Mouse (Mus musculus) embryonic facial prominence, embryonic 15.5 days (tissue): ENCODE results near the gene Myoz2. TPM values are rescaled to one million over a fixed set of nuclear protein-coding genes. Genes with fewer than 3 reads are reported as not detected.

Source experiments
- ATAC-seq: fragments of 200-750 bp; cut with Nextera tagmentation; 2 replicates; pipeline ENCODE4 v1.8.0; 2017; ENCODE audit warnings: low read depth, moderate TSS enrichment; ENCODE audit not compliant: insufficient number of reproducible peaks, low FRiP score, low TSS enrichment
- H3K27ac ChIP-seq: fragments of 300-500 bp; sonication (generic); replicated peaks from 2 replicates; pipeline ENCODE4 v1.5.1; 2015; ENCODE audit warnings: mild to moderate bottlenecking, inconsistent platforms
- H3K27me3 ChIP-seq: fragments of 300-500 bp; sonication (generic); 2 replicates; pipeline ENCODE4 v1.6.1; 2015; ENCODE audit warnings: inconsistent platforms
- H3K36me3 ChIP-seq: fragments of 300-500 bp; sonication (generic); 2 replicates; pipeline ENCODE4 v1.6.1; 2015; ENCODE audit warnings: mild to moderate bottlenecking, inconsistent platforms
- H3K4me1 ChIP-seq: fragments of 300-500 bp; sonication (generic); 2 replicates; pipeline ENCODE4 v1.6.1; 2015; ENCODE audit warnings: inconsistent platforms
- H3K4me2 ChIP-seq: fragments of 300-500 bp; sonication (generic); replicated peaks from 2 replicates; pipeline ENCODE4 v1.6.1; 2015; ENCODE audit warnings: mild to moderate bottlenecking, inconsistent platforms
- H3K4me3 ChIP-seq: fragments of 300-500 bp; sonication (generic); replicated peaks from 2 replicates; pipeline ENCODE4 v1.5.1; 2015; ENCODE audit warnings: mild to moderate bottlenecking, inconsistent platforms
- H3K9ac ChIP-seq: fragments of 300-500 bp; sonication (generic); 2 replicates; pipeline ENCODE4 v1.6.1; 2015; ENCODE audit warnings: inconsistent platforms
- H3K9me3 ChIP-seq: fragments of 300-500 bp; sonication (generic); replicated peaks from 2 replicates; pipeline ENCODE4 v1.6.1; 2016; ENCODE audit warnings: inconsistent platforms
- WGBS: fragments of 180-500 bp; shearing (Covaris S2); methylation state at CpG from one replicate; pipeline ENCODE4 v1.1.7; 2015; 5-methylcytosine and 5-hydroxymethylcytosine counted together
- microRNA-seq: library from miRNA; unstranded; fragments of <30 nt; microRNA quantifications from one replicate; pipeline ENCODE4, GENCODE M21; 2016; ENCODE audit warnings: borderline number of aligned reads
- polyA plus RNA-seq: library from polyadenylated mRNA; unstranded; fragments of >200 nt; fragmentation: Nextera tagmentation; extraction: Ambion mirVana; gene quantifications from 2 replicates; pipeline ENCODE4 v1.2.1, GENCODE M21; 2015

Gene Myoz2
- polyA plus RNA-seq, 1 experiment from 2014 or later, result 31.8 TPM

GRCm38 (mm10) chr3:122972126-122972822 is 62.5 kb downstream of the Myoz2 start:
- H3K36me3 ChIP-seq, result peaks cover 7% of the 10 kb centered on the region; the same call in 1 of the 2 replicates
- H3K27ac ChIP-seq, result no peak overlapping the region
- ATAC-seq, result no peak
- H3K4me2 ChIP-seq, result no peak overlapping the region
- H3K9me3 ChIP-seq, result no peaks in the 10 kb centered on the region
- H3K9ac ChIP-seq, result no peak overlapping the region
- H3K27me3 ChIP-seq, result no peaks in the 10 kb centered on the region
- 42% methylated on average over 3 of the region's 3 CpGs for WGBS
- no peak overlapping the region for H3K4me3 ChIP-seq
- H3K4me1 ChIP-seq, result no peaks in the 10 kb centered on the region

DNA sequence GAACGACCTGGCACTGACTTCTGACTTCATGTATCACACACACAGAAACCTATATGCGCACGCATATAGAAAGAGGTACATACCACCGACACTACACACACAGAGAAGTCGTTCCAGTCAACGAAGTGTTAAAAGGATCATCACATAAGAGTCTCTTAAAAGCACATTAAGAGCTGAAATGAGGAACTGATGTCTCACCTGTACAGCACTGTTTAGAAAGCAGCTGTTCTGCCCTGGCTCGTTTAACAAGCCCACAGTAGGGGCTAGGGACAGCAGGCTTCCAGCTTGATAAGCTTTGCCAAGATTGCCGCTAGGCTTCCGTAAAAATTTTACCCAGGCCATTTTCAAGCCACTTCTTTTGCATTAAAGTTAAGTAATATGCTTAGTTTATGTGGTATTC is 66.4 kb downstream of the Myoz2 start:
- Histone ChIP-seq H3K9ac (no peak overlapping the region), H3K4me3 (no peak overlapping the region), H3K36me3 (peaks cover 7% of the 10 kb centered on the region; the same call in 1 of the 2 replicates), H3K27ac (no peak overlapping the region), H3K4me2 (no peak overlapping the region), H3K4me1 (no peaks in the 10 kb centered on the region), H3K27me3 (no peaks in the 10 kb centered on the region), H3K9me3 (no peaks in the 10 kb centered on the region)
- WGBS, result 87% methylated on average over 9 of the region's 9 CpGs
- ATAC-seq, result no peak

DNA sequence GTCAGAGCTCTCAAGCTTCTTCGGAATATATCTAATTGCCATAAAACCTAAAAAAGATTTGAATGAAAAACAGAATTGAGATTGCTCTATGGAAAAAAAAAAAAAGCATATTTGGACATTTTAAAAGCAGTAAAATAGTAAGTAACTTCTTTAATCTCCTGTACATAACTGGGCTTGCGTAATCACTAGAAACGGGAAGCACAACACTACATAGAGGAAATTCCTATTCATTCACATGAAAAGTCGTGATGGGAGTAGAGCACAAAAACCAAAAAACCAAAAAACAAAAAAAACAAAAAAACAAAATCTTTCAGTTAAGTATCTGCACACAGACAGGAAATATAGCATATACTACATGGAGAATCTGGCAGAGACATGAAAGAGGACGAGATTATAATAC is 70.5 kb downstream of the Myoz2 start:
- 77% methylated on average over 5 of the region's 5 CpGs for WGBS
- no peak overlapping the region for H3K4me3 ChIP-seq
- no peak for ATAC-seq
- no peak overlapping the region for H3K4me2 ChIP-seq
- H3K36me3 ChIP-seq, result peaks cover 14% of the 10 kb centered on the region; the same call in 1 of the 2 replicates
- no peaks in the 10 kb centered on the region for H3K4me1 ChIP-seq
- H3K27me3 ChIP-seq, result no peaks in the 10 kb centered on the region
- no peaks in the 10 kb centered on the region for H3K9me3 ChIP-seq
- no peak overlapping the region for H3K27ac ChIP-seq
- no peak overlapping the region for H3K9ac ChIP-seq

Small RNA genes lying within 50 kb of the gene (microRNA-seq; reads per million reads assigned to microRNA genes)
- not detected for gene Gm22066

Other genes starting within 250 kb of the Myoz2 start
- gene Fabp2, start 139.9 kb downstream of the Myoz2 start, polyA plus RNA-seq, result 0.35 TPM in 1 of 2 replicates, not detected in the other
- gene Gm10959, start 115.7 kb downstream of the Myoz2 start, polyA plus RNA-seq, result not detected in 2 replicates
- gene 1810037I17Rik, start 110.8 kb downstream of the Myoz2 start, polyA plus RNA-seq, result 114 and 117 TPM in 2 replicates
- gene Usp53, start 50.5 kb downstream of the Myoz2 start, polyA plus RNA-seq, result 7.8 and 11.0 TPM in 2 replicates
- 6.9 and 9.2 TPM in 2 replicates for gene Synpo2, start 201.1 kb upstream of the Myoz2 start, polyA plus RNA-seq
- 108 and 113 TPM in 2 replicates for gene Sec24d, start 232.4 kb upstream of the Myoz2 start, polyA plus RNA-seq